Mouse (Mus musculus): Measurements from ENCODE around the gene Tango2.

The Tango2 gene

DNA sequence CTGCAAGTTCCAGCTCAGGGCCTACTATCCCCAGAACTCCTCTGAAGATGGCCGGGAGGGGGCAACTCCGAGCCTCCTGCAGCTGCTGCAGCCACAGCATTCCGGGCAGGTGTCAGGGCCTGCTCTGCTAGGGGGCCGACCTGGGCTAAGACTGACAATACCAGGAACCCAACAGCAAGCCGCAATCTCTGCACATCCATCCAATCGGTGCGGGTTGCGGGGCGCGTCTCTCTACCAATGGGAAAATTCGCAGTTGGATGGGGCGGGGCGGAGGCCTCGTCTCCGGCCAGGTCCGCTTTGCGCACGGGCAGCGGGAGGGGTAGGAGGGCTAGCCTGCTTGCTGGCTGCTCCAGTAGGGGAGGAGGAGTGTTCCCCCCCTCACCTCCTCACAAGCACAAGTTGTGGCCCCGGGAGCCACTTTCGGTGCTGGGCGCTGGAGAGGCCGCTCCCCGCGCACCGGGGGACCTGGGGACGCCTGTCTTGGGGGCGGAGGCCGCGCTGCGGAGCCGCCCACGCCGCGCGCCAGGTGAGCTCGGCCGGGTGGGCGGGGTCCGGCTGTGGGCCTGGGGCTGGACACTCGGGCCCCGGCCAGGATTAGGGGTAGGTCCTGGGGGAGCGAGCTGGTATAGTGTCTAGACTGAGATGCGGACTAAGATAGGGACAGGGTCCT lies at the start of gene Tango2, which contains the start of gene Arvcf:
Gene Tango2, minus strand, starts transcription at position 173 of the 670 bp plus-strand sequence.
Gene Arvcf, plus strand, starts transcription at position 252 of the 670 bp plus-strand sequence.
- TF ChIP-seq GATA4 (IDR thresholded peaks at IDR 0.05; ENCODE audit: insufficient replicate concordance, low read length): 0 out of 2 replicates have a peak, but pooled peaks have one; percentile 17

GRCm38 (mm10) chr16:18396791-18397621 lies 49.1 kb upstream of the Tango2 start:
- TF ChIP-seq GATA4 (IDR thresholded peaks at IDR 0.05; ENCODE audit: insufficient replicate concordance, low read length): no peak

GRCm38 (mm10) chr16:18396201-18396600 lies 48.3 kb upstream of the Tango2 start:
- no peak for TF ChIP-seq GATA4 (IDR thresholded peaks at IDR 0.05; ENCODE audit: insufficient replicate concordance, low read length)

GRCm38 (mm10) chr16:18395620-18396036 lies 47.7 kb upstream of the Tango2 start:
- no peak for TF ChIP-seq GATA4 (IDR thresholded peaks at IDR 0.05; ENCODE audit: insufficient replicate concordance, low read length)

- no peak for TF ChIP-seq GATA4 (IDR thresholded peaks at IDR 0.05; ENCODE audit: insufficient replicate concordance, low read length)
Observed at GRCm38 (mm10) chr16:18394777-18395619, 47.1 kb upstream of the Tango2 start.

DNA sequence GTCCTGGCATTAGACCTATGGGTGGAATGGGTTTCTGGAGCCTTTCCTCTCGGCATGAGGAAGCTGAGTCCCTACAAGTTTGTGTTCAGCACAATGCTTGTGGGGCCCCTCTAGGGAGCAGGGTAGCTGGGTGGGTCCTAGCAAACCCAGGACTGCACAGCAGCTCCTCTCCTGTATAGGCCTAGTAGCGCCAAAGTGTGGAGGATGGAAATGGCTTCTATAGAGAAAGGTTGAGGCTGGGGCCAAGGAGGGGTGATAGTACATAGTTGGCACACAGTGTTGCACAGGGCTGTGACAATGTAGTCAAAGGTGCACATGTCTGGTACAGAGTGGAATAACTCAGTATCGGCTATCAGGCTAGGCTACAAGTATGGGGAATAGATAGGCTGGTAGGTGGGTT lies 46.2 kb upstream of the Tango2 start:
- no peak for TF ChIP-seq GATA4 (IDR thresholded peaks at IDR 0.05; ENCODE audit: insufficient replicate concordance, low read length)

DNA sequence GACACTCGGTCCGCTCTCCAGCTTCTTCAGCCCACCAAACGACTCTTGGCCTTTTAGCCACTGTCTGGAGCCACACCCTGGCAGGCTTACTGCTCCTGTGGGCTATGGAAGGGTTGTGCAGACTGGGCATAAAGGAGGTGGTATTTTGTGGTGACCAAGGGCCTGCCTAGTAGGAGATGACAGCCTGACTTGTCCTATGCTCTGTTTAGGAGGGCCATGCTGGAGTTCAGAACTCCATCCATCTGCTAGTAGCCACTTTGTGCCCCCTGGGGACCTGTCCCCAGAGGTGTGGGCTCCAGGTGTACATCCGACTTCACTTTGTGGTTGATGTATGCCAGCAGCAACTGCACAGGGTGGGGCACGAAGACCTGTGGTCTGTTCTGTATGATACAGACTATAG lies 45.7 kb upstream of the Tango2 start:
- TF ChIP-seq GATA4 (IDR thresholded peaks at IDR 0.05; ENCODE audit: insufficient replicate concordance, low read length): no peak

GRCm38 (mm10) chr16:18392469-18393426 lies 44.8 kb upstream of the Tango2 start:
- TF ChIP-seq GATA4 (IDR thresholded peaks at IDR 0.05; ENCODE audit: insufficient replicate concordance, low read length): no peak

GRCm38 (mm10) chr16:18391728-18392127 lies 43.8 kb upstream of the Tango2 start:
- TF ChIP-seq GATA4 (IDR thresholded peaks at IDR 0.05; ENCODE audit: insufficient replicate concordance, low read length): no peak

- no peak for TF ChIP-seq GATA4 (IDR thresholded peaks at IDR 0.05; ENCODE audit: insufficient replicate concordance, low read length)
Observed at GRCm38 (mm10) chr16:18391127-18391526, 43.2 kb upstream of the Tango2 start.

- no peak for TF ChIP-seq GATA4 (IDR thresholded peaks at IDR 0.05; ENCODE audit: insufficient replicate concordance, low read length)
Observed at GRCm38 (mm10) chr16:18390399-18390798, 42.5 kb upstream of the Tango2 start.

GRCm38 (mm10) chr16:18388583-18389435 lies 40.9 kb upstream of the Tango2 start:
- TF ChIP-seq GATA4 (IDR thresholded peaks at IDR 0.05; ENCODE audit: insufficient replicate concordance, low read length): no peak

Measured in liver, adult (tissue).